10 mouse cellular contexts compared by ENCODE assay signal in the genomic region with DNA sequence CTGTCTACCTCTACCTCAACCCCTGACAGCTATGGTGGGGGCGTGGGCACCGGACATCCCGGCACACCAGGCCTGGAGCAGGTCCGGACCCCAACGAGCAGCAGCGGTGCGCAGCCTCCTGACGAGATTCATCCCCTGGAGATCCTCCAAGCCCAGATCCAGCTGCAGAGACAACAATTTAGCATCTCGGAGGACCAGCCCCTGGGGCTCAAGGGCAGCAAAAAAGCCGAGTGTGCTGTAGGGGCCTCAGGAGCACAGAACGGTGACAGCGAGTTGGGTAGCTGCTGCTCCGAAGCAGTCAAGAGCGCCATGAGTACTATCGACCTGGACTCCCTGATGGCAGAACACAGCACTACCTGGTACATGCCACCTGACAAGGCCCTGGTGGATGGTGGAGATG. TPM values are rescaled to one million over a fixed set of nuclear protein-coding genes. Genes with fewer than 3 reads are reported as not detected.
DNase-seq lines count a peak whose midpoint lies in the region; ATAC-seq and TF ChIP-seq lines count a peak whose summit lies in the region.
"Had no signal": no experiment of that assay in that cellular context is flagged by ENCODE, and none has a peak within 500 bp of the region (broad histone marks: within the 10 kb centered on the region; RNA-seq: fewer than 3 reads in every experiment).

No protein-coding gene starts in this region.

- ATAC-seq in forebrain, embryonic 16.5 days = no peak

- no peak overlapping the region for H3K9ac ChIP-seq in heart, adult 2 months (ENCODE audit: low read depth, low read length)
- H3K9ac ChIP-seq in forebrain, embryonic 16.5 days (replicated peaks; ENCODE audit: low read depth, low read length) = peak overlapping the region; percentile 89

- TF ChIP-seq EP300 in heart, adult 2 months (IDR thresholded peaks at IDR 0.05; ENCODE audit: insufficient read depth, low read depth, low read length) = no peak

- H3K36me3 ChIP-seq in heart, embryonic 10.5 days = peaks cover 40% of the 10 kb centered on the region
- peaks cover 15% of the 10 kb centered on the region for H3K36me3 ChIP-seq in heart, adult 2 months (ENCODE audit: control insufficient read depth, insufficient read depth, low read length)
- H3K36me3 ChIP-seq in E14TG2a.4 (ENCODE audit: insufficient read depth, low read length) = no peaks in the 10 kb centered on the region
- H3K36me3 ChIP-seq in forebrain, embryonic 16.5 days (ENCODE audit: control insufficient read depth, insufficient read depth) = peaks cover 9% of the 10 kb centered on the region
- H3K36me3 ChIP-seq in midbrain, embryonic 10.5 days = peaks cover 79% of the 10 kb centered on the region

- H3K27ac ChIP-seq in heart, embryonic 10.5 days = no peak overlapping the region
- H3K27ac ChIP-seq in heart, adult 2 months = no peak overlapping the region
- peak overlapping the region; percentile 98 for H3K27ac ChIP-seq in forebrain, embryonic 16.5 days (ENCODE audit: low read length)
- peak overlapping the region; percentile 96 for H3K27ac ChIP-seq in midbrain, embryonic 10.5 days (replicated peaks)

- DNase-seq in heart, embryonic 10.5 days (ENCODE audit: low spot score) = no peak
- DNase-seq in heart, adult 2 months = no peak
- DNase-seq in midbrain, embryonic 10.5 days (ENCODE audit: low spot score) = peak; percentile 40
- DNase-seq in thymus, adult 18-20 months = no peak
- no peak for DNase-seq in T-cell, adult 2 months (ENCODE audit: low spot score)
- no peak for DNase-seq in spleen, adult 12 weeks (ENCODE audit: low spot score)
- DNase-seq: cerebellum, adult 18-20 months; thymus, postnatal 36 days had no signal

- intact Hi-C loops in heart, adult 2 months (cut with DNase I) = no loop called here

- H3K4me3 ChIP-seq in heart, embryonic 10.5 days = peak overlapping the region; percentile 81
- no peak overlapping the region for H3K4me3 ChIP-seq in heart, adult 2 months
- H3K4me3 ChIP-seq in E14TG2a.4 (replicated peaks; ENCODE audit: low read length) = peak overlapping the region; percentile 81
- peak overlapping the region; percentile 71 for H3K4me3 ChIP-seq in forebrain, embryonic 16.5 days (replicated peaks; ENCODE audit: low read length)
- H3K4me3 ChIP-seq in midbrain, embryonic 10.5 days = peak overlapping the region; percentile 98

- 70% methylated on average over 15 of the region's 15 CpGs for WGBS in heart, embryonic 10.5 days
- WGBS in heart, adult 2 months = 85% methylated on average over 15 of the region's 15 CpGs
- 34% methylated on average over 15 of the region's 15 CpGs for WGBS in forebrain, embryonic 16.5 days
- 42% methylated on average over 15 of the region's 15 CpGs for WGBS in midbrain, embryonic 10.5 days

- no peak for TF ChIP-seq CTCF in heart, adult 2 months (IDR thresholded peaks at IDR 0.05)
- TF ChIP-seq CTCF in E14TG2a.4 (conservative IDR thresholded peaks at IDR 0.05; ENCODE audit: low read length) = no peak

- peaks cover 21% of the 10 kb centered on the region for H3K79me2 ChIP-seq in heart, adult 2 months (replicated peaks; ENCODE audit: control insufficient read depth, insufficient read depth, low read length)

- peaks cover 59% of the 10 kb centered on the region for H3K4me1 ChIP-seq in heart, embryonic 10.5 days
- peaks cover 8% of the 10 kb centered on the region for H3K4me1 ChIP-seq in heart, adult 2 months (ENCODE audit: control insufficient read depth, insufficient read depth, low read length)
- peaks cover 31% of the 10 kb centered on the region for H3K4me1 ChIP-seq in E14TG2a.4 (replicated peaks; ENCODE audit: low read depth, low read length)
- H3K4me1 ChIP-seq in forebrain, embryonic 16.5 days (replicated peaks; ENCODE audit: control insufficient read depth, insufficient read depth, low read length) = peaks cover 33% of the 10 kb centered on the region
- H3K4me1 ChIP-seq in midbrain, embryonic 10.5 days = peaks cover 89% of the 10 kb centered on the region

- no peaks in the 10 kb centered on the region for H3K9me3 ChIP-seq in heart, embryonic 10.5 days
- H3K9me3 ChIP-seq in E14TG2a.4 (ENCODE audit: low read length) = no peaks in the 10 kb centered on the region
- H3K9me3 ChIP-seq in forebrain, embryonic 16.5 days (ENCODE audit: control insufficient read depth, low read length) = no peaks in the 10 kb centered on the region
- H3K9me3 ChIP-seq in midbrain, embryonic 10.5 days (replicated peaks) = no peaks in the 10 kb centered on the region

- peaks cover 56% of the 10 kb centered on the region for H3K27me3 ChIP-seq in heart, embryonic 10.5 days (ENCODE audit: insufficient read depth, poor library complexity, severe bottlenecking)
- H3K27me3 ChIP-seq in heart, adult 2 months (ENCODE audit: control insufficient read depth, insufficient read depth, low read length) = no peaks in the 10 kb centered on the region
- H3K27me3 ChIP-seq in E14TG2a.4 (ENCODE audit: insufficient read depth, low read length) = peaks cover 84% of the 10 kb centered on the region
- H3K27me3 ChIP-seq in forebrain, embryonic 16.5 days (replicated peaks; ENCODE audit: control insufficient read depth, insufficient read depth, low read length) = no peaks in the 10 kb centered on the region
- H3K27me3 ChIP-seq in midbrain, embryonic 10.5 days (ENCODE audit: low read depth, poor library complexity, severe bottlenecking) = no peaks in the 10 kb centered on the region; the same call in 1 of the 2 replicates

- TF ChIP-seq POLR2A in heart, adult 2 months (IDR thresholded peaks at IDR 0.05; ENCODE audit: insufficient read depth, low read depth, low read length) = no peak

- peak overlapping the region; percentile 68 for H3K4me2 ChIP-seq in forebrain, embryonic 16.5 days (ENCODE audit: low read length)

RNA-seq across cellular contexts. Expression of a gene that starts 4.3 kb away (rescaled TPM):
- polyA plus RNA-seq in heart, embryonic 10.5 days (2016; fragmentation: Nextera tagmentation; extraction: Ambion mirVana) = 6.4 and 7.7 TPM in 2 replicates
- 10 to 100 TPM; 18.7 to 23.9 TPM for total RNA-seq in heart, adult 2 months (2021)
- polyA plus RNA-seq in heart, adult 2 months (2012; rRNA removed) = 4.8 and 5.5 TPM in 2 replicates
- 99.6 and 106 TPM in 2 replicates for polyA plus RNA-seq in forebrain, embryonic 16.5 days (2015; fragmentation: Nextera tagmentation; extraction: Ambion mirVana)
- polyA plus RNA-seq in midbrain, embryonic 10.5 days (2016; fragmentation: Nextera tagmentation; extraction: Ambion mirVana) = 53.0 and 63.2 TPM in 2 replicates

Comparison
In these comparisons a context has a peak if more than half of its experiments do, and no peak if none do; other contexts are left out.
1. H3K27ac ChIP-seq: peak in forebrain, embryonic 16.5 days (single experiment) and midbrain, embryonic 10.5 days (single experiment); none in heart, embryonic 10.5 days (single experiment) and heart, adult 2 months (single experiment).